Mouse (Mus musculus): ENCODE measurements around the gene Zfp160.

- TF ChIP-seq CTCF (IDR thresholded peaks at IDR 0.05; ENCODE audit: insufficient read depth, low read length) (no peak), POLR2A (IDR thresholded peaks at IDR 0.05; ENCODE audit: borderline replicate concordance, extremely low read depth, low read depth, low read length) (peak; percentile 50; the same call in 1 of the 2 replicates)
Measured at GRCm38 (mm10) chr17:21008382-21009331, at the start of gene Zfp160.
